Mouse (Mus musculus): ENCODE results near the gene Cers2. TPM values are rescaled to one million over a fixed set of nuclear protein-coding genes. Genes with fewer than 3 reads are reported as not detected.
"Not testable (repeated sequence)": the region's sequence is repeated elsewhere in the genome, so short reads cannot be mapped to it uniquely, and the experiment has no call there.

The Cers2 gene
- polyA plus RNA-seq, 1 experiment from 2014 or later, result 97.6 TPM

DNA sequence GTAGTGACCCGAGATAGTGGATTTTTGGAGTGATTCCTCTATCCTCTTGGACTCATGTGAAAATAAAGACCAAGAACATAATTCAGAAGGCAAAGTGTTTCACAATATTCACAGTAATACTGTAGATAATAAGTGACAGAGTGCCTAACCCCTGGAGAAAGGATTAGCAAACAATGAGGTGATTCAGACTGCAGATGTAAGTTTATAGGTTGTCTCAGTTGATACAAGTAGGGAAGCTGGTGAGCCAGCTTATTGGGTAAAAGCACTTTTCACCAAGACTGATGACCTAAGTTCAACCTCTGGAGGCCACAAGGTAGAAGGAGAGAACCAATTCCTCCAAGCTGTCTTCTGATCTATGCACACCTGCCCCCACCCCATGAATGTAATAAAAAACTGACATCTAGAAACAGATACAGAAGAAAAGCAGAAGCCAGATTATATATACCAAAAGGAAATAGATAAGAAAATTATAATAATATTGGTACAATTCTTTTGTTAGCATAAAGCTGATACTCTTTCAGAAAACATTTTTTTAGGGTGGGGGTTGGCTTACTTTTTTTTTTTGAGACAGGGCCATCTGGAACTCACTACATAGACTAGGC lies 14.3 kb downstream of the Cers2 start:
- no peak for ATAC-seq (replicated peaks)
- Histone ChIP-seq H3K27ac (no peak overlapping the region), H3K9me3 (no peaks in the 10 kb centered on the region), H3K36me3 (replicated peaks) (peaks cover 76% of the 10 kb centered on the region), H3K9ac (no peak overlapping the region), H3K4me2 (no peak overlapping the region), H3K27me3 (replicated peaks) (no peaks in the 10 kb centered on the region), H3K4me1 (no peaks in the 10 kb centered on the region), H3K4me3 (no peak overlapping the region)
- 92% methylated on average over 1 of the region's 1 CpGs for WGBS

DNA sequence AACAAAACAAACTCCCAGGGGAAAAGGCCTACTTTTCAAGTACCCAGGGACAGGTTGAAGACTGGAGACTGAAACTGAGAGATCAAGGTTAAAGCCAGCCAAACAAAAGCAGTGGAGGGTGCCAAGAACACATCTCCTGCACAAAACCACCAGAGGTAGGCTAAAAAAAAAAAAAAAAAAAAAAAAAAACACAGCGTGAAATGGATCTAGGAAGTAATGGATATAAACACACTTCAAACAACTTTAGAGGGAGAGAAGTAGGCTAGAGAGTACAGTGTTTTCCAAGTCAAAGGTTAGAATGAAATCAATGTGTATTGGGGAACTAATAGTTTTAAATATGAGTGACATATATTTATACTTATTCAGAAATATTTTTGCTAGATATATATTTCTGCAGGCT lies 16.9 kb downstream of the Cers2 start:
- ATAC-seq (replicated peaks), result no peak
- 100% methylated on average over 1 of the region's 1 CpGs for WGBS

DNA sequence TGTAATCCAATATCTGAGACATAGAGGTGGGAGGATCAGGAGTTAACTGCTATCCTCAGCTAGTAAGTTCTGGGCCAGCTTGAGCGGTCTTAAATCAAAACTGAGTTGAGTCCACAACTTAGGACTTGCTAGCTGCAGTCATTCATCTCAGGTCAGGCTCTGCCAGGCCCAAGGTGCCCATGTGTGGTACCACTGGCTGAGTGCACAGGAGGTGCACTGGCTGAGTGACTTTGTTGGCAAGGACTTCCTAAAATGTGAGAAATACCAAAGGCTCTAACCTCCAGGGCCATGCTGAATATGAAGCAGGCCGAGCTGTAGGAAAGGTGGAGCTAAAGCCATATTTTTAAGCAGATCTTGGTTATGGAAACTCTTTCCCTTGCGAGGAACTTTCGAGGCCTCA lies 22.8 kb downstream of the Cers2 start:
- H3K36me3 ChIP-seq (replicated peaks), result peaks cover 90% of the 10 kb centered on the region
- no peaks in the 10 kb centered on the region for H3K9me3 ChIP-seq
- no peak for ATAC-seq (replicated peaks)
- H3K4me3 ChIP-seq, result no peak overlapping the region
- no peak overlapping the region for H3K9ac ChIP-seq
- 98% methylated on average over 4 of the region's 4 CpGs for WGBS
- H3K4me1 ChIP-seq, result no peaks in the 10 kb centered on the region
- H3K4me2 ChIP-seq, result no peak overlapping the region
- H3K27me3 ChIP-seq (replicated peaks), result no peaks in the 10 kb centered on the region
- H3K27ac ChIP-seq, result no peak overlapping the region

More for the DNA sequence above, 16.9 kb downstream of the Cers2 start:
- Histone ChIP-seq H3K4me1 (no peaks in the 10 kb centered on the region), H3K9me3 (no peaks in the 10 kb centered on the region), H3K27ac (no peak overlapping the region), H3K4me3 (no peak overlapping the region), H3K27me3 (replicated peaks) (no peaks in the 10 kb centered on the region), H3K4me2 (no peak overlapping the region), H3K36me3 (replicated peaks) (peaks cover 74% of the 10 kb centered on the region), H3K9ac (no peak overlapping the region)

DNA sequence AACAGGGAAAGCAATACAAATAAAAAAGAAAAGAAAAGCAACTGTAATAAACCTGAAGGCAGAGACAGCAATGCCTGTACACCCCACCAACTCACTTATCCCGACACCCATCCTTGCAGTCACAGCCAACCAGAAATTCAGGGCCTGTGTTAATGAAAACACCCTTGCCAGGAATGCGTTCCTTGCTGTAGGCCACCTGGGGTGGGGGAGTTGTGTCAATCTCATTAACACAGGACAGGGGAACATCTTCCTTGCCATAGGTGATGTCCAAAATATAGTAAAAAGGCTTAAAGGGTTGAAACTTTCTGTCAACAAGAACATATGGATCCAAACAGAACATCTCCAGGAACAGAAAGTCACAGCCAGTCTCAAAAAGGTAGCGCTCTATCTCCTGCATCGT lies 23.7 kb downstream of the Cers2 start:
- ATAC-seq (replicated peaks), result no peak
- H3K9me3 ChIP-seq, result no peaks in the 10 kb centered on the region
- H3K36me3 ChIP-seq (replicated peaks), result peaks cover 90% of the 10 kb centered on the region
- no peaks in the 10 kb centered on the region for H3K27me3 ChIP-seq (replicated peaks)
- no peaks in the 10 kb centered on the region for H3K4me1 ChIP-seq
- H3K4me2 ChIP-seq, result no peak overlapping the region
- H3K9ac ChIP-seq, result no peak overlapping the region
- H3K4me3 ChIP-seq, result no peak overlapping the region
- 93% methylated on average over 4 of the region's 4 CpGs for WGBS
- no peak overlapping the region for H3K27ac ChIP-seq

DNA sequence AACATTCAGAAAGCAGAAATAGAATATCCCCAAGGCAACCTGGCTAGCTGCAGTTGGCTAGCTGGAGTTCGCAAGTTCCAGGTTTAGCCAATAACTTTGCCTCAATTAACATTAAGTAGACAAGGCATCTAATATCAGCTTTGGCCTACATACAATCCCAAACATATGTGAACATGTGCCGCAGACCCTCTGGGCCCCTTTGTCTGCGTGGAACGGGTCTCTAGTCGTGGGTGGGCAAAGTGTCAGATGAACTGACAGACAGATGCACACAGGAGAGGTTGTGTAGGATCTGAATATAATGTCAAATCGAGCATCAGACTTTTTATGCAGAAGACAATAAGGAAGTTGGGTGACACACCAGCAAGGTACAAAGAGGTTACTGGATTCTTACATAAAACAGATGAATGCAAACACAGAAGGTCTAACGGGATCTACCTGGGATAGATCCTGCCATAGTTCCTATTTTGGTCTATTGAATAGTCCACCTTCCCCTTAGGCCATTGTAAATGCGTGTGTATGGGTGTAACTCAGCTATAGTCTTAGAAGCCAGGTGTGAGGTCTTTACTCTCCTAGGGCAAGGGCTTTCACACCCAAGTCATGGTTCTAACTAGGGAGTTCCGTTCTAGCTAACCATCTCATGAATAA lies 28.9 kb downstream of the Cers2 start:
- H3K4me1 ChIP-seq; H3K27ac ChIP-seq; H3K4me3 ChIP-seq; H3K4me2 ChIP-seq; H3K27me3 ChIP-seq (replicated peaks); H3K9me3 ChIP-seq; H3K9ac ChIP-seq; ATAC-seq (replicated peaks): not testable (repeated sequence)
- H3K36me3 ChIP-seq (replicated peaks), result peaks cover 77% of the 10 kb centered on the region
- 95% methylated on average over 9 of the region's 9 CpGs for WGBS

DNA sequence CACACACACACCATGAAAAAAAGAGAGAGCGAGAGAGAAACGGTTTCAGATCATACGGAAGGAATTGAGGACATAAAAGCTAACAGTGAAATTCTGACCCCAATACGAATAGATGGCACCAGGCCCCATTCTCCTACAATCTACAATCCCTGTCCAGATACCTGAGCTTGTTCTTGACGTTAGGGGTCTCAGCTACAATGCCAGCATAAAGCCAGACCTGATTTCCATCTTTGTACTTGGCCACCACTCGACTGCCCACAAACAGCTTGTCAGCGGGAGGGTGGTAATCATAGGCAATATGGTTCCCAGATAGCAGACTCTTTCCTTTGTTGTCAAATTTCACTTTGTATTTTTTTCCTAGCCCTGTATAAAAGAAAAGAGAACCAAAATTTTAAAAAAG lies 31.9 kb downstream of the Cers2 start:
- no peaks in the 10 kb centered on the region for H3K4me1 ChIP-seq
- no peak for ATAC-seq (replicated peaks)
- no peak overlapping the region for H3K4me2 ChIP-seq
- WGBS, result 94% methylated on average over 7 of the region's 7 CpGs
- no peak overlapping the region for H3K4me3 ChIP-seq
- H3K27ac ChIP-seq, result no peak overlapping the region
- H3K27me3 ChIP-seq (replicated peaks), result no peaks in the 10 kb centered on the region
- H3K36me3 ChIP-seq (replicated peaks), result peaks cover 72% of the 10 kb centered on the region
- no peaks in the 10 kb centered on the region for H3K9me3 ChIP-seq
- H3K9ac ChIP-seq, result no peak overlapping the region

DNA sequence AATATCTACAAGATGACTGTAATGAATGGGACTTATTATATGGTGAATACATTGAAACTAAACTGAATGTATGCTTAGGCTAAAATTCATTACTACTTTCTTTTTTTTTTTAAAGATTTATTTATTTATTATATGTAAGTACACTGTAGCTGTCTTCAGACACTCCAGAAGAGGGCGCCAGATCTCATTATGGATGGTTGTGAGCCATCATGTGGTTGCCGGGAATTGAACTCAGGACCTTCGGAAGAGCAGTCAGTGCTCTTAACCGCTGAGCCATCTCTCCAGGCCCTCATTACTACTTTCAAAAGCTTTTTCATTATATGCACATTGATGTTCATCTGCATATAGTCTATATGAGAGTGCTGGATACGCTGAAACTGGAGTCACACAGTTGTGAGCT lies 33.8 kb downstream of the Cers2 start:
- H3K36me3 ChIP-seq (replicated peaks), result peaks cover 65% of the 10 kb centered on the region
- not testable (repeated sequence) for H3K27me3 ChIP-seq (replicated peaks); H3K9ac ChIP-seq; H3K9me3 ChIP-seq; ATAC-seq (replicated peaks); H3K27ac ChIP-seq; H3K4me1 ChIP-seq; H3K4me2 ChIP-seq; H3K4me3 ChIP-seq
- WGBS, result 96% methylated on average over 5 of the region's 5 CpGs

DNA sequence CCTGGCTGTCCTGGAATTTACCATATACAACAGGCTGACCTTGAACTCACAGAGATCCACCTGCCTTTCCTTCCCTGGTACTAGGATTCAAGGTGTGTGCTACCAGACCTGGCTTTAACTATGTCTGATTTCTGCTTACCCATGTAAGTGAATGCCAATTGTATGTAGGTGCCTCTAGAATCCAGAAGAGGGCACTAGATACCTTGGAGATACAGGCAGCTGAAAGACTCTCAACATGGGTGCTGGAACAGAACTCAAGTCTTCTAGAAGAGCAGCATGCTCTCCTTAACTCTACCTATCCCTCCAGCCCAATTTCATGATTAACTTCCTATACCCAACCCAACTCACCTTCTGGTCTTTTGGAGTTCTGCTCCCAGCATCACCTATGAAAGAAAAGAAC lies 34.9 kb downstream of the Cers2 start:
- H3K4me3 ChIP-seq, result no peak overlapping the region
- no peak overlapping the region for H3K27ac ChIP-seq
- no peaks in the 10 kb centered on the region for H3K27me3 ChIP-seq (replicated peaks)
- no peaks in the 10 kb centered on the region for H3K4me1 ChIP-seq
- H3K9ac ChIP-seq, result no peak overlapping the region
- H3K36me3 ChIP-seq (replicated peaks), result peaks cover 65% of the 10 kb centered on the region
- H3K4me2 ChIP-seq, result no peak overlapping the region
- H3K9me3 ChIP-seq, result no peaks in the 10 kb centered on the region
- ATAC-seq (replicated peaks), result no peak

DNA sequence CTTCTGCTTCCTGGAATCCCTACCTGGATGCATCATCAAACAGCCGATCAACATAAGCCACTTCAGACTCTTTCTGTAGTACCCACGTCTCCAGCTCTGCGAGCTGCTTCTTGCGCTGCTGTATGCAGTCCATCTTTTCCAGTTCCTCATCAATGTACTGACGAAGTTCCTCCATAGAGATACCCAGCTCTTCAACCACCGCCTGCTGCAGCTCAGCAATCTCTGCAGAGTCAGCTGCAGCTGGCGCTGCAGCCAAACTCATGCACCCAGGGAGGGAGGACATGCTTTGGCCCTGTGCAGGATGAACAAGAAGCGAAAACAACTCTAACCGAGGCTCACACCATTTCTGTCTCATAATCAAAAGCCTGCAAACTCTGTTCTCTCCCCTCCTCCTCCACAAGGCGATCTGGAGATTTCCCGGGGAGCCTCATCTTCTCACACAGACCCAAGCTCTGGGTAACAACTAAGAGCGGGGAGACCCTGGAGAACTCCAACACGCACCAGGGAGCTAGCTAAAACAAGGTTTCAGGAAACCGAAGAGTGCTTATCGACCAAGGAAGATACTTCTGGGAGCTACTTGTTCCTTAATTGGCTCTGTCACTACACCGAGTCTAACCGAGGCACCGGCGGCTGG lies 41.4 kb downstream of the Cers2 start:
- not testable (repeated sequence) for ATAC-seq (replicated peaks); H3K27me3 ChIP-seq (replicated peaks); H3K27ac ChIP-seq; H3K9me3 ChIP-seq; H3K4me1 ChIP-seq; H3K9ac ChIP-seq
- H3K36me3 ChIP-seq (replicated peaks), result peaks cover 13% of the 10 kb centered on the region; the same call in 1 of the 2 replicates
- 33% methylated on average over 14 of the region's 19 CpGs for WGBS
- peak overlapping the region; percentile 45 for H3K4me3 ChIP-seq
- H3K4me2 ChIP-seq, result peak overlapping the region; percentile 44

DNA sequence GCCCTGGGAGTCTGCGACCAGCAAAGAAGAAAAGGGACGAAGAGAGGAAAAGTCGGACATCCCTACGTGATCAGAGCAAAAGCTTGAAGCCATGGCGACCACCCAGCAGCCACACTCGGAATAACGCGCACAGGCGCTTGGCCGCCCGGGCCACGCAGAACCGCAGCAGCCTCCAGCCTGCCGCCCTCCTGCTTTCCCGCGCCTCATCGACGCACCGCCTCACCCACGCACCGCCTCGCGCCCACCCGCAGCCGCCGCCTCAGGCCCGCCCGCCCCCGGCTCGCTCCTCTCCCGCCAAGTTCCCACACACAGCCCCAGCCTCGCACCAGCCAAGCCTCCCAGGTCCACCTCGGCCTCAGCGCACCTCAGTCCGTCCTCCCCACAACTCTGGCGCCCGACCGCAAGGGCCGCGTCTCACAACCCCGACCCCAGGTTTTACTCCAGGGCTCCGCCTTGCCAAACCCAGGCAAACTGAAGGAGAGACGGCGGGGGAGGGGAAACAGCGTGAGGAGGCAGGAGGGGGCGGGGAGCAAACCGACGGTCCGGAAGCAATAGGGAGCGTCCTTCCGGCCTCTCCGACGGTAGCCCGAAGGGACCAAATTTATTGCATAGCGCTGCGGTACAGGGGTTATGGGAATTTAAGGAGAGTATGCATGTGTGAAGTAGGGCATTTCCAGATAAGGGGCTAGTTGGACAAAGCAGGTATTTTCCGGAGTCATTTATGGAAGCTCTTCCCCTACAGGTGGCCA lies 42.3 kb downstream of the Cers2 start, which contains the start of gene Setdb1:
Gene Setdb1, minus strand, starts transcription at position 502 of the 749 bp plus-strand sequence.
- not testable (repeated sequence) for H3K9me3 ChIP-seq; H3K27me3 ChIP-seq (replicated peaks); H3K4me1 ChIP-seq
- peak within 1 kb of the TSS; percentile 45 for H3K4me3 ChIP-seq
- H3K36me3 ChIP-seq (replicated peaks), result peaks cover 13% of the 10 kb centered on the region; the same call in 1 of the 2 replicates
- H3K4me2 ChIP-seq, result peak within 1 kb of the TSS; percentile 44
- H3K27ac ChIP-seq, result 0 out of 2 replicates have a peak within 1 kb of the TSS, but pooled peaks have one; percentile 61
- peak; percentile 97 for ATAC-seq (replicated peaks)
- H3K9ac ChIP-seq, result peak within 1 kb of the TSS; percentile 42
- under 1% methylated on average over 25 of the region's 57 CpGs for WGBS

DNA sequence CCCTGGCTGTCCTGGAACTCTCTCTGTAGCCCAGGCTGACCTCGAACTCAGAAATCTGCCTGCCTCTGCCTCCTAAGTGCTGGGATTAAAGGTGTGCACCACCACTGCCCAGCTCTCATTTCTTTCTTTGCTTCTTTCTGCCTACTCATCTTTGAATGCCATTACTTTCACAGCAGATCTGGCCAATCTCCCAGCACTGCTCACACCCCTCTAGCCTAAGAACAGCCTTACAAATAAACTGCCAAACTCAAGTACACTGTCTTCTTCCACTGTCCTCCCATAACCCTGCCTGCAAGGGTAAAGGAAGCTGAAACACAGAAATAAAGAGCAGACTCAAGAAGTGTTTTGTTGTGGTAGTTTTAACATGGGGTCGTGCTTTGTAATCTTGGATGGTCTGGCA lies 43.2 kb downstream of the Cers2 start:
- H3K27ac ChIP-seq, result no peak overlapping the region
- no peak overlapping the region for H3K4me3 ChIP-seq
- no peak overlapping the region for H3K9ac ChIP-seq
- H3K4me1 ChIP-seq, result peaks cover 7% of the 10 kb centered on the region
- WGBS, result 93% methylated on average over 2 of the region's 2 CpGs
- H3K27me3 ChIP-seq (replicated peaks), result no peaks in the 10 kb centered on the region
- no peak for ATAC-seq (replicated peaks)
- no peak overlapping the region for H3K4me2 ChIP-seq
- peaks cover 7% of the 10 kb centered on the region; the same call in 1 of the 2 replicates for H3K36me3 ChIP-seq (replicated peaks)
- no peaks in the 10 kb centered on the region for H3K9me3 ChIP-seq

DNA sequence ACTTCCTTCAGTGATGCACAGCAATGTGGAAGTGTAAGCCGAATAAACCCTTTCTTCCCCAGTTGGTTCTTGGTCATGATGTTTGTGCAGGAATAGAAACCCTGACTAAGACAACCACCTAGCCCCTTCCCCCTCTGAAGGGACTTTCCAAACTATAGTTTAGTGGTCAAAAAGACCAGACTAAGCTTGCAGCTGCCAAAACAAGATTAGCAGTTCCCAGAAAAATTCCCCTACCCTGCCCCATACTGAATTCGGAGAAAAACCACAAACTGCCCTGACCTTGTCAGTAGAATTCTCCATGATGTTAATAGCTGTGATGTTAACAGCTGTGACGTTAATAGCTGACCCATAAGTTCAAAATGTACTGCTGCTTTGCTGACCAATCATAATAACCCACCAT lies 45.7 kb downstream of the Cers2 start:
- H3K4me2 ChIP-seq; ATAC-seq (replicated peaks); H3K36me3 ChIP-seq (replicated peaks); H3K27me3 ChIP-seq (replicated peaks); H3K4me1 ChIP-seq; H3K9ac ChIP-seq; H3K9me3 ChIP-seq; H3K4me3 ChIP-seq; H3K27ac ChIP-seq: not testable (repeated sequence)
- 87% methylated on average over 3 of the region's 3 CpGs for WGBS

All from midbrain, embryonic 15.5 days (tissue).